Mouse (Mus musculus): ENCODE results near the gene Pot1b.

GRCm38 (mm10) chr17:55702865-55703264, 9.6 kb downstream of the Pot1b start:
- no peak for TF ChIP-seq CTCF (IDR thresholded peaks at IDR 0.05; ENCODE audit: low read depth, low read length)
- no peak for TF ChIP-seq POLR2A (IDR thresholded peaks at IDR 0.05; ENCODE audit: insufficient read depth, low read length)
